Mouse (Mus musculus): ENCODE measurements at regions not wholly inside any gene's neighbourhood (a gene's known extent, or its start where the extent isn't known, plus 50 kb on each side); places are given as distances from the start of the nearest gene placed in this dataset.

- no peak for DNase-seq (ENCODE audit: low spot score)
Measured at GRCm38 (mm10) chr7:88185120-88185796, 92.6 kb upstream of the Ctsc start.

GRCm38 (mm10) chr7:88187555-88187954 lies 90.3 kb upstream of the Ctsc start:
- no peak for DNase-seq (ENCODE audit: low spot score)

DNA sequence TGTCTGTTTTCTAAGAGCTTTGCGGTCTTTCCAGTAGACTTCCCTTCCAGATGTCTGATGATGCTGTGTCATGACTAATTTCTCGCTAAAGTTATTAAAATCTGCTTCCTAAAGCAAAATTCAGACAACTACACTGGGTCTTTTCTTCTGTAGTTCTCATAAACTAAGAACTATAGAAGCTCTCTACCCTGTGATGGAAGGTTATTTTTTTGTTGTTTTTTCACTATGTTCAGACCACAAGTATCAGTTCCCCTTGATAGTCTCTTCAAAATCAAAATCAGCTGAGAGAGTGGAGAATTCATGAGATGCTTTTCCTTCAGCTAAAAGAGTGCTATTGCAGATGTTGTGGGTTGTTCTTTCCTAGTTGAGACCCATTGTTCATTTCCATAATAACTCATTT lies 85.1 kb upstream of the Ctsc start:
- DNase-seq (ENCODE audit: low spot score): no peak

DNA sequence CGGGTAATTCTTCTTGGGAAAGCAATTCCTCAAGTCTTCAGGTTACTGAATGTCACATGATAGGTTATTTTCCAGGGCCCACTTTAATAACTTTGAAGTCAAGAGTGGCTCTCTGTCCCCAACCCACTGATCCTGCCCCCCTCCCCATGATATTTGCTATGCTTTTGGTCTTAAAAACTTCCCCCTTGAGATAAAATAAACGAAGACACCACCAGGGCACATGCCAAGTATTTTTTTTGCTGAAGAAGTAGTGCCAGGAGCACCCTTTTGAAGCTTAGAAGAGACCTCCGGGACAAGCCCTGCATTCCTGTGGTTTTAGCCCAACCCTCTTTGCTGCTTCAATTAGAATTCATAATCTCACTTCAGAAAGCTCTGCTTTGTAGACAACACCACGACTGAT lies 78.8 kb upstream of the Ctsc start:
- DNase-seq (ENCODE audit: low spot score): no peak

GRCm38 (mm10) chr7:88199929-88200538 lies 77.9 kb upstream of the Ctsc start:
- no peak for DNase-seq (ENCODE audit: low spot score)

DNA sequence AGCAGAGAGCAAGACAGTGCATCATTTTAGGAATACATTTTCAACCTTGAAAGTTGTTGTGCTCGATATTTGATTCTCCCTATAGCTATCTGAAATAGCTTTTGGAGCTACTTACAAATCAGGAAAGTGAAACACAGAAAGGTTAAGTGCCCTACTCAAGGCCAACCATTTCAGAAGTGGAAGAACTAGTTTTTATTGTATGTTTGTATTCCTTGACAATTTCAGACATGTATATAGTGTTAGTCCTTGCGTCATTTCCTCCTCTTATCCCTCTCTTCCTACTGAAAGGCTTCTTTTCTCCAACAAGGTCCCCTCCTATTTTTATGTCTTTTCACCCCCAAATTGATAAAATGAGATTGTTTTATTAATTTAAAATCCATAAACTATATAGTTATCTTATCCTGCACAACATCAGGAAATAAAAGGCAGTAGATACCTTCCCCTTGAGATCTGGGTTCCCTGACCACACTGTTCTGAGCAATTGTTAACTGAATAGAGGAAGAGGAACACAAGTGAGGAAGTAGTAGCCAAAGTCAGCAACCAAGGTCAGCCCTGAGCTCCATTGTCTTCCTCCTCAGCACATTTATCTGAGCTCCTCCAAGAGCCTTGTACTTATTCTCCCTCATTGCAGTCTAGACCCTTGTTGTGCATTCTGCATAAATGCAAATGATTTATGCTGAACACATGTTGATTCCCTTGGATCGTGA lies 76.1 kb upstream of the Ctsc start:
- no peak for DNase-seq (ENCODE audit: low spot score)

- DNase-seq (ENCODE audit: low spot score): no peak
Measured at GRCm38 (mm10) chr7:88206223-88206827, 71.6 kb upstream of the Ctsc start.

- peak; percentile 22 for DNase-seq (ENCODE audit: low spot score)
Measured at GRCm38 (mm10) chr7:88206914-88207710, 70.8 kb upstream of the Ctsc start.

DNA sequence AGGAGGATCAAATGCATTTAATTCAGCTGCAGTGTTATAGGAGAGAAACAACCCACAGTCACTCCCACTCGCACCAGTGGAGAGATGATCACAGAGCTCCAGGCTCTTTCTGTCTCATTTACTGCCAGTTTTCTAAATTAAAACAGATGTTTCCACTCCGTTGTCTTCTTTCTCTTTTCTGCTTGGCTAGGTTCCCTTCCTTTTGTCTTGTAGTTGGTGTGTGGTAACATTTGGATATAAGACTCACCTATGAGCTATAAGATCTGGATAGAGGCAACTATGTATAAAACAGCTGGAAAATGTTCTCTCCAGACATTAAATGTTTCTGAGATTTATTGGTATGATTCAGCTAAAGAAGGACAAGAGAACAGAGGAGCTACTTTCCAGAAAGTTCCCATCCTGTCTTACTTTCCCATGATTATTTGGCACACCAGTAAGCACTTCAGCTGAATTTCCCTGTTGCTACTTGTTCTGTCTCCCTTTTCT lies 63.1 kb upstream of the Ctsc start:
- DNase-seq (ENCODE audit: low spot score): no peak

- no peak for DNase-seq (ENCODE audit: low spot score)
Measured at GRCm38 (mm10) chr7:88215425-88215824, 62.5 kb upstream of the Ctsc start.

DNA sequence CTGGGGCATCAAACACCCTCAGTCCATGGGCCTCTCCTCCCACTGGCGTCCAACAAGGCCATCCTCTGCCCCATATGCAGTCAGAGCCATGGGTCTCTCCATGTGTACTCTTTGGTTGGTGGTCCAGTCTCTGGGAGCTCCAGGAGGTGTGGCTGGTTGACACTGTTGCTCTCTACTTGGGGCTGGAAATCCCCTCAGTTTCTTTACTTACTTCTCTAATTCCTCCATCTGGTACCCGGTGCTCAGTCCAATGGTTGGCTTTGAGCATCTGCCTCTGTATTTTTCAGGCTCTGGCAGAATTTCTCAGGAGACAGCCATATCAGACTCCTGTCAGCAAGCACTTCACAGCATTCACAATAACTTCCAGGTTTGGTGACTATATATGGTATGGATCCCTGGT lies 55.7 kb upstream of the Ctsc start:
- DNase-seq (ENCODE audit: low spot score): no peak

DNA sequence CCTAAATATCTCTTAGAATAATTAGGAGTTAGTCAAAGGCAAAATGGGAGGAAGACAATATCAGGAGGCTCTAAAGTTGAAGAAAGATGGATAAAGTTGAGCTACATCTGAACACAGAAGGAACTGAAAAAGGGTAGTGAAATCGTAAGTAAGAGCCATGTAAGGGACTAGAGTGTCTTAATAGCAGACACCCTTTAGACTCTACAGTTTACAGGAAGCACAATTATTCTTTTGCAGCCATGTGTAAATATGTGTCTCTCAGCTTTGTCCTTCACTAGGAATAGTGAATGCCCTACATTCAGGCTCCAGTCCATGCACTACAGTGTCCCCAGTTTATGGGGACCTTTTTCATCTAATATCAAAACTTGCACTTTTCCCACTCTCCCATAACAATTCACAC lies 52.1 kb upstream of the Ctsc start:
- DNase-seq (ENCODE audit: low spot score): no peak
